In the genomic region with DNA sequence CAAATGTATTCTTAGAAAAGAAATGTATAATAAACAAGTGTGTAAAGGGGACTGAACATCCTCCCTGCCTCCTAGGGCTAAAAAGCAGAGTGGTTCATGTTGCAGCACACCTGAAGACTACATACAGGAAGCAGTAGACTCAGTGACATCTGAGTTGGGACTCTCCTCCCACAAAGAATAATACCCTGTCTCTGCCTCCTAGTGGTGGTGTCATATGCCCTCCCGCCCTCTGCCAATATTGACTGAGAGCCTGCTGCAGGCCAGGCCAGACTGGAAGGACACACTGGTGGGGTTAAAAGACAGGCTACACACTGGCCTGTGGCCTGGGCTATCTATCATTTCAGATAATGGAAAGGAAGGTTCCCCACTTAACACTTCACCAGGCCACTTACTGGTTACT, we compare ENCODE assay signal across 14 mouse cellular contexts. TPM values are rescaled to one million over a fixed set of nuclear protein-coding genes. Genes with fewer than 3 reads are reported as not detected.
DNase-seq lines count a peak whose midpoint lies in the region; ATAC-seq lines count a peak whose summit lies in the region.
"Had no signal": no experiment of that assay in that cellular context is flagged by ENCODE, and none has a peak within 500 bp of the region (broad histone marks: within the 10 kb centered on the region; RNA-seq: fewer than 3 reads in every experiment).

No protein-coding gene starts in this region.

- peak overlapping the region; percentile 83 for H3K4me2 ChIP-seq in heart, embryonic 13.5 days
- peak overlapping the region; percentile 75 for H3K4me2 ChIP-seq in liver, embryonic 12.5 days
- H3K4me2 ChIP-seq in stomach, embryonic 16.5 days (ENCODE audit: low read depth, low read length), result no peak overlapping the region
- H3K4me2 ChIP-seq: hindbrain, embryonic 14.5 days; limb, embryonic 13.5 days; midbrain, embryonic 12.5 days; neural tube, embryonic 15.5 days had no signal

- 50% methylated on average over 1 of the region's 1 CpGs for WGBS in heart, embryonic 13.5 days
- 71% methylated on average over 1 of the region's 1 CpGs for WGBS in liver, embryonic 12.5 days (ENCODE audit: insufficient replicate concordance)
- WGBS in stomach, embryonic 16.5 days, result 81% methylated on average over 1 of the region's 1 CpGs

- H3K36me3 ChIP-seq in heart, embryonic 13.5 days, result peaks cover 63% of the 10 kb centered on the region
- H3K36me3 ChIP-seq in megakaryocyte, embryonic 14.5 days (replicated peaks; ENCODE audit: low read length), result peaks cover 99% of the 10 kb centered on the region
- H3K36me3 ChIP-seq in liver, embryonic 12.5 days, result peaks cover 100% of the 10 kb centered on the region
- no peaks in the 10 kb centered on the region for H3K36me3 ChIP-seq in stomach, embryonic 16.5 days (ENCODE audit: control insufficient read depth, insufficient read depth, low read length)
- H3K36me3 ChIP-seq: neural tube, embryonic 15.5 days had no signal

- H3K27ac ChIP-seq in heart, embryonic 13.5 days (replicated peaks), result peak overlapping the region; percentile 87
- peak overlapping the region; percentile 63 for H3K27ac ChIP-seq in liver, embryonic 12.5 days
- peak overlapping the region; percentile 72; the same call in 1 of the 2 replicates for H3K27ac ChIP-seq in stomach, embryonic 16.5 days (ENCODE audit: low read length)
- H3K27ac ChIP-seq: hindbrain, embryonic 14.5 days; limb, embryonic 13.5 days; midbrain, embryonic 12.5 days; neural tube, embryonic 15.5 days had no signal

- ATAC-seq in heart, embryonic 13.5 days (ENCODE audit: extremely low read depth, insufficient number of reproducible peaks, low FRiP score, low TSS enrichment), result no peak
- no peak for ATAC-seq in megakaryocyte, adult 5-6 weeks (ENCODE audit: poor library complexity, severe bottlenecking)
- peak; percentile 27; the same call in 1 of the 2 replicates for ATAC-seq in liver, embryonic 12.5 days
- ATAC-seq in stomach, embryonic 16.5 days (ENCODE audit: insufficient read depth, low FRiP score), result no peak
- ATAC-seq in frontal cortex, adult (ENCODE audit: low TSS enrichment), result no peak

- H3K9me3 ChIP-seq in heart, embryonic 13.5 days, result no peaks in the 10 kb centered on the region
- no peaks in the 10 kb centered on the region for H3K9me3 ChIP-seq in megakaryocyte, embryonic 14.5 days
- no peaks in the 10 kb centered on the region for H3K9me3 ChIP-seq in liver, embryonic 12.5 days (replicated peaks)
- no peaks in the 10 kb centered on the region for H3K9me3 ChIP-seq in stomach, embryonic 16.5 days (replicated peaks; ENCODE audit: control insufficient read depth, low read length)
- H3K9me3 ChIP-seq: limb, embryonic 13.5 days; midbrain, embryonic 12.5 days; neural tube, embryonic 15.5 days had no signal

- peaks cover 100% of the 10 kb centered on the region for H3K4me1 ChIP-seq in heart, embryonic 13.5 days
- peaks cover 100% of the 10 kb centered on the region for H3K4me1 ChIP-seq in megakaryocyte, embryonic 14.5 days
- H3K4me1 ChIP-seq in liver, embryonic 12.5 days, result peaks cover 100% of the 10 kb centered on the region
- H3K4me1 ChIP-seq in stomach, embryonic 16.5 days (ENCODE audit: control insufficient read depth, insufficient read depth, low read length), result peaks cover 50% of the 10 kb centered on the region

- no peak for DNase-seq in heart, adult 8-10 months (ENCODE audit: low spot score)
- no peak for DNase-seq in right cerebral cortex, adult 18-20 months
- DNase-seq: cerebellum, postnatal 14 days; right cerebral cortex, postnatal 4 days had no signal

- peak overlapping the region; percentile 37 for H3K9ac ChIP-seq in heart, embryonic 13.5 days
- H3K9ac ChIP-seq in liver, embryonic 12.5 days, result peak overlapping the region; percentile 37; the same call in 1 of the 2 replicates
- H3K9ac ChIP-seq in stomach, embryonic 16.5 days (ENCODE audit: low read length), result no peak overlapping the region
- H3K9ac ChIP-seq: hindbrain, embryonic 14.5 days; limb, embryonic 13.5 days; midbrain, embryonic 12.5 days; neural tube, embryonic 15.5 days had no signal

- H3K4me3 ChIP-seq in heart, embryonic 13.5 days, result 0 out of 2 replicates have a peak overlapping the region, but pooled peaks have one; percentile 7
- peak overlapping the region; percentile 51 for H3K4me3 ChIP-seq in megakaryocyte, embryonic 14.5 days (replicated peaks)
- no peak overlapping the region; the same call in 1 of the 2 replicates for H3K4me3 ChIP-seq in liver, embryonic 12.5 days
- H3K4me3 ChIP-seq in stomach, embryonic 16.5 days (replicated peaks; ENCODE audit: low read length), result no peak overlapping the region
- H3K4me3 ChIP-seq: limb, embryonic 13.5 days; midbrain, embryonic 12.5 days; neural tube, embryonic 15.5 days had no signal

- no peaks in the 10 kb centered on the region for H3K27me3 ChIP-seq in heart, embryonic 13.5 days (replicated peaks)
- no peaks in the 10 kb centered on the region for H3K27me3 ChIP-seq in megakaryocyte, embryonic 14.5 days (replicated peaks)
- H3K27me3 ChIP-seq in liver, embryonic 12.5 days (replicated peaks), result no peaks in the 10 kb centered on the region
- H3K27me3 ChIP-seq in stomach, embryonic 16.5 days (ENCODE audit: control insufficient read depth, insufficient read depth, low read length), result no peaks in the 10 kb centered on the region
- H3K27me3 ChIP-seq: limb, embryonic 13.5 days; midbrain, embryonic 12.5 days; neural tube, embryonic 15.5 days had no signal

RNA-seq across cellular contexts. Expression of a gene that starts 7.8 kb away (rescaled TPM):
- 180 and 217 TPM in 2 replicates for polyA plus RNA-seq in heart, embryonic 13.5 days (2015; fragmentation: Nextera tagmentation; extraction: Ambion mirVana)
- total RNA-seq in heart, adult 8-10 months (2022), result 10 to 100 TPM; 12.6 to 22.5 (median 14.9) TPM
- polyA plus RNA-seq in megakaryocyte, embryonic 14.5 days (2012; ENCODE audit: insufficient read depth, low replicate concordance), result 106 and 116 TPM in 2 replicates
- total RNA-seq in megakaryocyte, adult 5-6 weeks (2015), result 9.0 and 14.4 TPM in 2 replicates
- total RNA-seq in megakaryocyte, adult 5-6 weeks (2017), result 14.3 and 18.0 TPM in 2 replicates
- 309 TPM in 2 replicates for polyA plus RNA-seq in liver, embryonic 12.5 days (2016; fragmentation: Nextera tagmentation; extraction: Ambion mirVana)
- polyA plus RNA-seq in stomach, embryonic 16.5 days (2015; fragmentation: Nextera tagmentation; extraction: Ambion mirVana), result 142 and 155 TPM in 2 replicates

RNA-seq across cellular contexts. Expression of a gene that starts 57.7 kb away (rescaled TPM):
- polyA plus RNA-seq in heart, embryonic 13.5 days (2015; fragmentation: Nextera tagmentation; extraction: Ambion mirVana), result 8.5 and 9.5 TPM in 2 replicates
- total RNA-seq in heart, adult 8-10 months (2022), result 10 to 100 TPM; 19.3 to 23.9 (median 22.6) TPM
- 9.7 and 15.6 TPM in 2 replicates for polyA plus RNA-seq in megakaryocyte, embryonic 14.5 days (2012; ENCODE audit: insufficient read depth, low replicate concordance)
- 7.0 and 10.2 TPM in 2 replicates for total RNA-seq in megakaryocyte, adult 5-6 weeks (2015)
- total RNA-seq in megakaryocyte, adult 5-6 weeks (2017), result 1.9 and 4.5 TPM in 2 replicates
- 3.6 and 3.8 TPM in 2 replicates for polyA plus RNA-seq in liver, embryonic 12.5 days (2016; fragmentation: Nextera tagmentation; extraction: Ambion mirVana)
- 4.9 and 5.5 TPM in 2 replicates for polyA plus RNA-seq in stomach, embryonic 16.5 days (2015; fragmentation: Nextera tagmentation; extraction: Ambion mirVana)

Comparison
In these comparisons a context has a peak if more than half of its experiments do, and no peak if none do; other contexts are left out.
1. H3K4me3 ChIP-seq: peak in heart, embryonic 13.5 days (single experiment) and megakaryocyte, embryonic 14.5 days (single experiment); none in liver, embryonic 12.5 days (single experiment) and stomach, embryonic 16.5 days (single experiment).
2. Peak in every context shown above with its lines, with median percentiles within 50 percentile points of each other: H3K27ac ChIP-seq.